Mouse (Mus musculus) frontal cortex, postnatal 36 days (tissue): ENCODE data around the gene Smyd2.

Source experiments
- DNase-seq, 2 experiments: peaks; one replicate each; pipeline ENCODE4 v3.0.0; 2022; ENCODE audit warnings: low spot score in 2 of 2

The Smyd2 gene

DNA sequence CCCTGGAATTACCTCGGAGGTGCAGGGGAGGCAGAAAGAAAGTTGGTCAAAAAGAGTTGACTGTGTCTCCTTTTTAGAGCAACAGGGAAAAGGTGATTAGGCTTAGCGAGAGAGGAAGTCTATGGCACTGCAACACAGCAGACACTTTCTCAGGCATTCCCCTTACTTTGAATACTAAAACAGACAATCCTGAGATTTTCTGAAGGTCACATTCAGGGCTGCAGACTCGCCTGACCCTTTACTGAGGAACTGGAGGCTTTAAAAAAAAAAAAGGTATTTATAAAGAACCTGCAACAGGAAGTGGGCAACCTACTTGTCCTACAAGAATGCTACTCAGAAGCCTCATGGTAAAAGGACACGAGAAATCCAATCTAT, 5.0 kb downstream of the Smyd2 start:
- DNase-seq: no peak

DNA sequence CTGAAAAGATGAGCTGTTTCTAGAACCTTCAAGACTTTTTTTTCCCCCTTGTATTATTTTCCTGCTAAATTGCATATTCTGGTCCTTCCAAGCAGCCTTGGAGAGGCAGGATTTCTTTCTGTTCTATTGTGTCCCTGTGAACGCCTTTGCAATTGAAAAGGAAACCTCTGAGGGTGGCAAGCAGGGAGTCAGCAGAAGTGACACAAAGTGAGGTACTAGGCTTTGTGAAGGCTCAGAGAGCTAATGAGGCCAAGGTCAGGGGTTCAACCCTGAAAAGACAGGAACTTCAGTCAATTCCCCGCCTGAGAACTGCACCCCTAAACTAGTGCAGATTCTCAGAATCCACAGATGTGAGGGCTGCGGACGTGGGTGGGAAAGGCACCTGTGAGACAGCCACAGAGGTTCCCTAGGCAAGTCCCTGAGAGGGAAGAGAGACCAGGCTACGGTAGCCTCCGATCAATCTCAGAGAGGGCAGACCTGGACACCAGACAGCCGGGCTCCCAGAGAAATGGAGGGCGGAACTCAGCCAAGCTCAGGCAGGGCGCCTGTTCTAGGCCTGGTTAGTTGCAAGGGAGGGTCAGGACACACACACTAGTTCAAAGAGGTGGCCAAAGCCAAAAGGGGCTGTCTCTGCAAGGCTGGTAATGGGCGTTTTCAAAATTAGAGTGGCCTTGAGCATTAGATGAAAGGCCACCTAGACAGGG, 5.6 kb downstream of the Smyd2 start:
- no peak for DNase-seq

DNA sequence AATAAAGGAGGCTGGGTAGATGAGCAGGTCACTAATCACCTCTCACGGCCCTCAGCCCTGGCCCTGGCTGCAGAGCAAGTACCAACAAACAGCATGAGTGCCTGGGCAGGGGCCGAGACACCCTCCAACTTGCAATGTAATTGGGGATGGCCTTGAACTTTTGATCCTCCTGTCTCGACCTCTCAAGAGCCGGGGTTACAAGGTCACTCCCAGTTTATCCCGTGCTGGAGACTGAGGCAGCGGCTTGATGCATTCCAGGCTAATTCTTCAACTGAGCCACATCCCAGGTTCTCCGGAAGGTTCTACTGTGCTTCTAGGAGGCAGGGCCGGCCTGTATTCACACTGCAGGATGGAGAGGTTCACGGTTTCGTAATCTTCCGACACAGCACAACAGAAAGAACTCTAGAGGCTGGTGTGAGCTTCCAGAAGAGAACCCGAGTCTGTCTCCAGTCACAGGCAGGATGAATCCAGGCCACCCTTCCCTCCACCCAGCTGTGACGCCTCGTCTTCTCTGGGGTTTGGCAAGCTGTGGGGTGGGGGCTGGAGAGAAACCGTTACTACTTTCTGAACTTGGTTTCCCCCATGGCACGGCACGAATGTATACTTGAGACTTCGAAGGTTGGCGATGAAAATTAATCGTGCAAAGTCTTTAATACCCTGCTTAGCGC, 8.9 kb downstream of the Smyd2 start:
- DNase-seq: no peak

DNA sequence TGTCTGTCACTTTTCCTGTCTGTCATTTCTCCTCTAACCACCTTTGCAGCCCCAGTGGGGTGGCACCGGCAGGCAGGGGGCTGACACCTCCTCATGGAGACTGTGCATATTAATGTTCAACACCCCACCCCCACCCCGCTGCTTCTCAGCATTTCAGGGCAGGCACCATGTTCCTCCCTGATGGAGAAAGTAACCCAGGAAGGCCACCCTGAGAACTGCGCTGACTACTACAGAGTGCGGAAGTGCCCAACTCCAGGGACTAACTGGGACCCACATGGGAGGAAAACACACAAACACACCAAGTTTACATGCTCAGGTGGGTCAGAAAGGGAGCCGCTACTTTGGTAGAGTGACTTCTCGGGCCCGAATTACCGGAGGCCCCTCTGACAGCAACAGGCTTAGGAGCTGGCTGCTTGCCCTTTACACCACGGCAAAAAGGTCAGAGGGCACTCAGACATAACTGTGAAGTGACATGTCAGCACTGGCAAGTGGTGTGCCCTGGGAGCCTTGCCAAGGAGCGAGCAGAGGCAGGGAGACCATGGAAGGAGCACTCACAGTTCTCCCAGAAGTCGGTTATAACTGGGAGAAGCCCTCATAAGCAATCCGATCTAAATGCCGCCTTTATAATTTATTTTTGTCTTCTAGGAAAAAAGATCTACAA, 11.3 kb downstream of the Smyd2 start:
- no peak for DNase-seq

DNA sequence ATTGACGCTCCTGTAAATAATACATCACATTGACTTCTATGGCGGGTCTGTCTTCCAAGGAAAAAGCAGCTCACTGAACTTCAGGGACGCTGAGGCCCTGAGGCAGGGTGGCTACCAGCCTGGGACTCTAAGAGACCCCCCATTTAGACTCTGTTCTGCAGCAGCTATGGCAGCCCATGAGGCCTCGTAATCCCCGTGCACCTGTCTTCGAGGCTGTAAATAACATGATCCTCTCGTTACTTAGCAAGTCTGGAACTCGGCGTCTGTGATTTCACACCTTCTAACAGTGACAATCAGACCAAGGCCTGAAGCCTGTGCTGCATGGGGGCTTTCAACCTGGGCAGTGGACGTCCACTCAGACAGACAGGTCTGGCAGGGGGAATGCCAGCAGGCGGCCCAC, 19.0 kb downstream of the Smyd2 start:
- DNase-seq: no peak

DNA sequence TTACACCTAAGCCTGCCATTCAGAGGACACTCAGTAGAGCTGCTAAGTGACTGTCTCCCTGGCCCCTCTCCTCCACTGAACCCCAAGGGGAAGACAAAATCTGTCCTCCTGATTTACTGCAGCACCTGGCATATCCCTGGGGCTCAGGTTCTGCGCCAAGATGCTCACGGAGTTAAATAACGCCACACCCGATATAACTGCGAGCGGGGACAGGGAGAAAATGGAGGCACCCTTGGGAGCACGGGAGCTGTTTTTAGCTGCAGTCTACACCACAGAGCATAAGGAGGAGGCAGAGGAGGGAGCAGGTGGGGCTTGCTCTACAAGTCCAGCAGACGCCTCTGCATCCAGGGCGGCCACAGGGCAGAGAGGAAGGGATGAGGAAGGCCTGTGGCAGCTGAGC, 19.8 kb downstream of the Smyd2 start:
- DNase-seq: no peak

DNA sequence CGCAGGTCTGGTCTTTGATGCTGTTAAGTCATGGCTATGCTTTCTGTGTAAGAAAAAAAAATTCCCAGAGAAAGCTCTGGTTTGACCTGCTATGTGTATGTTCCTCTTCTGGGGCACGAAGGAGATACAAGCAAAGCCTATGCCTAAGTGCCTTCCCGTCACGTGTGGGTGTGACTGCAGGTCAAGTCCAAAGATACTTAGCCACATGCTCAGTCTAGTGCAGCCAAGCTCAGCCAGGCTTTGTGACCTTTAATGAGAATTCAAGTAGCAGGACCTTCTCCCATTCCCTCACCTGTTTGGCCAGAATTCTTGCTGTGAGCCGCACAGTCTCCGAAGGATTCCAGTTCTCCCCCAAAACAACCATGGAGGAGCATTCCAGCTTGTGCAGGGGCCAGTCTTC, 22.6 kb downstream of the Smyd2 start:
- no peak for DNase-seq

DNA sequence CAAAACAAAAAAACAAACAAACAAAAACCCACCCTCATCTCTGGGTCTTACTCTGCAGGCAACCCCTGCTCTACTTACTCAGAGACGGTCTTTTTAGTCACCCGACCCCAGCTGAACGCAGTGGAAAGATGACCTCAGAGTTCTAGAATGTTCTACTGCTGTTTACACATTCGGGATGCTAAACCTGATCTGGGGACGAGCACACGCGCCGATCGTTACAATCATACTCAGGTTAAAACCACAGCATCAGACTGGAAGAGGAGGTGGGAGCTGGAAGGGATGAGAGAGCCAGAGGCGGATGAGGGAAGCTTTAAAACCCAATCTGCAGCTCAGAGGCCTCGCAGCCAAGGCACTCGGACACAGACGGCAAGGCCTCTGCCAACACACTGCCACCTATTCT, 23.5 kb downstream of the Smyd2 start:
- no peak for DNase-seq

DNA sequence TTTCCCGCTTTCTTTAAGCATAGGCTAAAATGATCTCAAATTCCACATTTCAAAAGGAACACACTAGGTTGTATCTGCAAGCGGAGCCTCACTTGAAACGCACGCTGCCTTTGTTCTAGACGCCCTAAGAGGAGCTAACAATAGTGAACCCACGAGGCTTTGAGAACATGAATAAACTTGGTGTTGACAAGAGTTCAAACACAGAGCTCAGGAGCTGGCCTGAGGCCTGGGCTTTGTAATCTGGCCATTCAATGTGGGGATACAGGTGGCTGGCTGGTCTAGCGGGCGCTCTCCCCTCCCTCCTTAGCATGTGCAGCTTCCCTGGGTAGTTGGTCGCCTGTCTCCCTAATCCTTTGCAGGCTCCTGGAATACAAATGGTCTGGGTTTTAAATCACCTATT, 24.3 kb downstream of the Smyd2 start:
- DNase-seq: no peak

DNA sequence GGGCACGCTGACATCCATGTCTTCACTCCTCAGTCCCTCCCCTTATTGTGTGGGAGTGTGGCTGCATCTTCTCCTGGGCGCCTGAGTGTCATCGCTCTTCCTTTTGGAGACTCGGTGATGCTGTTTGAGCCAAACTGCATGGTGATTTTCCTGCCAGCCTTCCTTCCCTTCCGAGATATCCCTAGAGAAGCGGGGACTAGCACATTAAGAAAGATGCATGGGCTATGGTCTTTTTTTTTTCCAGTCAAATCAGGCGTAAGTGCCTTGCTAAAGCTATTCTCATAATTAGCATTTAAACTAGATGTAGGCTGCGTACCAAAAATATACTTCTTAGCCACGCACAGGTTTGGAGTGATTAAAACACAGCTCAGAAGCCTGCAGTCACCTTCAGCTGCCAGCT, 28.0 kb downstream of the Smyd2 start:
- DNase-seq: peak in 1 of 2 experiments; percentile 39

DNA sequence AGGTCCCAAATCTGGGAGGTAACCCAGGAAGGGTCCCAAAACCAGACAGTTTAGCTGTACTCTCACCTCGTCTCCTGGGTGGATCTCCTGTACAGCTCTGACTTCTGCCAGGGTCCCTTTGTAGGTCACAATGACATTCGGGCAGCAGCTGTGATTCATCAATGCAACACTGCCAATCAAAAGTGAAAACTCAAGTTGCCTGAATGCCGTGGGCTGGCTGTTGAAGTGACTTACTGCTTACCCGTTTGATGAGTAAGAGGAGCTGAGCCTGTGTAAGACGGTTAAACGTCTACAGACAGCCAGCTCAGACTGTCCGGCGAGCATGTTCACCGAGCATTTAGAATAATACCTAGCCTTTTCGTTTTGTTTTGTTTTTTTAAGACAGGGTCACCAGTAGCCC, 33.4 kb downstream of the Smyd2 start:
- no peak for DNase-seq

DNA sequence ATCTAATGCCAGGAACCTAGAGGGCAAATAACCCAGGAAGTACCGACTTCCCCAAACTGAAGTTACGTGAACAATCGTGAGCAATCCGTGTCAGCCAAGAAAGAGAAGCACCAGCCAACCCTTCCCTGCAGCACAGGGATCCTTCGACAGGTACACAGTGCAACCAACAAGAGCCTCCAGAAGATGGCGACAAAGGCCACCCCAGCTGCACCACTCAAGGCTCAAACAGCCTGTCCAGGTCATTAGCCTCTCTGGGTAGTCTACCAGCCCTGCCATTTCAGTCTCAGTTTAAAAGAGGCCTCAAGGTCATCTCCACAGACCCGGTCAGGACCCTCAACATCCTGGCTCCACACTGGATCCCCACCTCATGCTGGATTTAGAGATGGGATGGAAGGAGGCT, 34.6 kb downstream of the Smyd2 start:
- peak in 1 of 2 experiments; percentile 63 for DNase-seq

DNA sequence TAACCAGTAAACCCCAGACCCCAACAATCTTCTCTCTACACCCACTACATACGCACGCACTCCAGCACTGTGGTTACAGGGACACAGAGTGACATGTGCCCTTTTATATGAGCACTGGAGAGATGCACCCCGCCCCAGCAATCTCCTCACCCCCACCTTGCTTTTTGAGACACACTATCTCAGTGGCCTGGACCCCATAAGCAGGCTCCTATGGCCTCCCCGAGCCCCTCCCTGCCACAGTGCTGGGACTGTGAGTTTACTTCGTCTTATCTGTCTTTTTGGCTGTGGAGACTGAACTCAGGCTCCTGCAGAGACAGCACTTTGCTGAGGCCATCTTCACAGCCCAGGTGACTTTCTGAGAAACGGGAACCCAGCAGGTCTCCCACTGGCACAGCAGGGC, 36.2 kb downstream of the Smyd2 start:
- no peak for DNase-seq

DNA sequence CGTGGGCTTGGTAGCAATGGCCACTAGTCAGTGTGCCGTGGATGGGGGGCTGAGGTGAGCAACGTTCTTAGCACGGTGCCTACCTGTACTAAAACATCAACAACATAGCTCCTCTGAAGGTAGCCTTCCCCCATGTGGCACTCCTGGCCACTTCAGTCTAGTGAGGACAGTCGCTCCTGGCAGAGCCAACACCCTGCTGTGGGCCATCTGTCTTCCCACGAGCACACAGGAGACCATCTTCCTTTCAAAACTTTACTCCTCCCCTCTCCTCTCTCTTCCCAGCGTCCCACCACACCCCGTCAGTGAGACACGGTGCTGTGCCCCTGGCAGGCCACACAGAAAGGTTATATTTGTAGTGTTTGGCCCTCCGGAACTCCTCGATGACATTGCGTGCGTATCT, 37.2 kb downstream of the Smyd2 start:
- DNase-seq: no peak

DNA sequence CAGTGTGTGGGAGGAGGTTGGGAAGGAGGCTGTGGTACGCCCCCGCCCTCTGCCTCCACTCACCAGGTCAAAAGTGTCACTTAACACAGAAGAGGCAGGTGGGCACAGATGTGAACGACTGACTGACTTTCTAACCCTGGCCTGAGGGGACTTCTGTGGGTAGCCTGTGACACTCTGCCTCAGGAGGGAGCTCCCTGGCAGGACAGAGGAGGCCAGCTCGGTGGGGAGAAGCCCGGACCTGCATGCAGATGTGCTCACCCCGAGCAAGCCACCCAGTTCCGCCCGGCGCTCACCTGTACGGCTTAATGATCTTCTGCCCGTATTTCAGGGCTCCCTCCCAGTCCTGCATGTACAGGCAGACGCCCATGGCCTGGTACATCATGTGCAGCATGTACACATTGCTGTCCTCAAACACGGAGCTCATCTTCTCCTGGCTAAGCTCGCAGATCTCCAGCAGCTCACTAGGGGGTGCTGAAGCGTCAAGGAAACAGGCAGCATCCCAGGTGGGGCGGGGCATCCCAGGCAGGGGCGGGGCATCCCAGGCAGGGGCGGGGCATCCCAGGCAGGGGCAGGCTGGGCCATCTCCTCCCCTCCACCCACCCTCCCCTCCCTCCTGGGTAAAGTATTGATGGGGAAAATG, 38.5 kb downstream of the Smyd2 start:
- peak in 1 of 2 experiments; percentile 42 for DNase-seq

DNA sequence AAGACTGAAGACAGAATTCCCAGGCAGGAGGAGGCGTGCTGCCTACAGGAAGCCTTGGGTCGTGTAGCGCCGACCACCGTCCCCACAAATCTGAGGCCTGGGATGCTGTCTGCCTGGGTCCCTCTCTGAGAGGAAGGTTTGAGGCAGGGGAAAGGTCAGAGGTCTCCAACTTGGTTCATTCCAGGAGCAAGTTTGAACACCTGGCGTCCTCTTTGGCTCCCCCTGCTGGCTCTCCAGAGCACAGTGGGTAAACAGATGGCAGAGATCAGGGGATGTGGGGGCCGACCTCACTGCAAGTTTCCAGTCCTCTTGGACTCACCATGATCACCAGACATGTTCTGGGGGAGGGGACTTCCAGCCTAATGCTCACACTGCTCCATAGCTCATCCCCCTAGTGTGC, 39.3 kb downstream of the Smyd2 start:
- no peak for DNase-seq

DNA sequence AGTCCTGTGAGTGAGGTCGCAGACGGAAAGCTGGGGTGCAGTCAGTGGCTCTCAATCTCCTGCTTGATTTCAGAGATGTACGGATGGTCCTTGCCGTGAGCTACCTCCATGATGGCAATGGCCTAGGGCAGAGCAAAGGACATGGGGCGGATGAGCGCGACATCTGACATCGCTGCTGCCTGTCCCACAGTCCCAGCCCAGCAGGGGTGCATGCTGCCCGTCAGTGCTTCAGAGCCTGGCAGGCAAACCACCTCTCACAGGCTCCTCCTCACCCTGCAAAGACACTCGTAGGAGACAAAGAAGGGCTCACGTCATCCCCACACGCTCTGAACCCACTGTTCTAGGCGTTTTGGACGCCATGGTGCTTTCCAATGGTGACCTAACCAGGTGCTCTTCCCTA, 41.4 kb downstream of the Smyd2 start:
- no peak for DNase-seq

DNA sequence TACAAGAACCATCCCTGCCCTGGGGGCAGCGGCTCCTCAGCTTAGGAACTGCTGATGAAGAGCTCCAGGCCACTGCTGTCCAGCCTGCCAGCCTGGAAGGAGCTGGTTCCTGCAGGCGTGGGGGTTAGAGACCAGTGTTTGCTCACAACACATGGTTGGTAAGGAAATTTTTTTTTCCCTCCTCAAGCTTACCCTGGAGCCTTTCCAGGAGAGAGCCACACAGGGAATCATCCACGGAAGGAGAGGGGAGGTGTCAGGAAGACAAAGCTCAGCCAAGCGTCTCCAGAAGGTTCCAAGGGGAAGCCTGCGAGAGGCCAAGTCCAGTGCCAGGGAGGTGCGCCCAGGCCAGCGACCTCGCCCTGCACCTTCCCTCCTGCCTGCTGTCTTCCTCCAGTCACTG, 42.2 kb downstream of the Smyd2 start:
- DNase-seq: no peak

DNA sequence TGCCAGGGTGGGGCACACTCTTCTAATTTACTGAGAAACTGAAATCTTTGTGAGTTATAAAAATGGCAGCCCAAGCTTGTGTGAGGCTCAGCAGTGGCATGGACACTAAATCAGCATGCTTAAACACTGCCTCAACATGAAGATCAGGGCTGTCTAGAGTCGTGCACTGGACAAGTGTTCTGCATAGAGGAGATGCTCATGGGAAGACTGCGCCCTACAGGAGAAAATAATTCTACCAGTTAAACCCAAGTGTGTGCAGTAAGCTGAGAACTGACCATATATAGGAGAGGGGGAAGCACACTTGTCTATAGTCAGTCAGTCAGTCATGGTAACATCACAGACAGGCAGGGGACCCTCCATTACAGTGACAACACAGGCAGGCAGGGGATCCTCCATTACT, 43.0 kb downstream of the Smyd2 start:
- DNase-seq: no peak

DNA sequence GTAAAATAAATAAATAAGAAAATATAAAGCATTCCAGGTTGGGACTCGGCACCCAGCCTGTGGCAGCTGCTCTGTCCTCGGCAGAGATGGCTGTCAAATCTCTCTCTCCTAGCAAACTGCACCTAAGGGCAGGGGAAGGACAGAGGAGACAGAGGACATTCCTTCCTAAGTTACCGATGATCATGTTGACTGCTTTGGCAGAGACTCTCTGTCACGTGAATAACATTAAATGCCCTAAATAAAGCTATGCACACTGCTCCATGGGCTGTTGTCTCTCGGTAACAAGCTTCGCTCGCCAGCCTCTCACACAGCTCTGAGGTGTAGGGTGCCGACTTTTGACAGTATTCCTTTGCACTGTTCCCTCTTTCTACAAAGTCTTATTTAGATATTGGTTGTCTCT, 46.0 kb downstream of the Smyd2 start:
- DNase-seq: no peak

DNA sequence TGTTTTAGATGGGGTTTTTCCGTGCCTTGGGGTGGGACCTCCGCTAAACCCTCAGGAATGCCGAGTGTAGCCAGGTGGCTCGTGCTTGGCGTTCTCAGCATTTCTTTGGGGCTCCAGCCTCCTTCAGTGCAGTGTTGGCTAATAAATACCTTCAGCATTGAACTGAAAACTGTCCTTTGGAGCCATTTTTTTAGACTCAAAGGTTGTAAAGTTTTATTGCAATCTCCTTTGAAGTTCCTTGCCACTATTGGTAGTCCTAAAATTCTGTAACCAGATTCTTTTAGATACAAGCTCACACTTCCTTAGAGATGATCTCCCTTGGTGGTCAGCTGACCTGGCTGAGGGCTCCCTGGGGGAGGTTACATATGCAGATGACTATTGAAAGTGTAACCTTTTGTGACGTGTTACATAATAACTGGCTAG, 46.7 kb downstream of the Smyd2 start:
- no peak for DNase-seq

DNA sequence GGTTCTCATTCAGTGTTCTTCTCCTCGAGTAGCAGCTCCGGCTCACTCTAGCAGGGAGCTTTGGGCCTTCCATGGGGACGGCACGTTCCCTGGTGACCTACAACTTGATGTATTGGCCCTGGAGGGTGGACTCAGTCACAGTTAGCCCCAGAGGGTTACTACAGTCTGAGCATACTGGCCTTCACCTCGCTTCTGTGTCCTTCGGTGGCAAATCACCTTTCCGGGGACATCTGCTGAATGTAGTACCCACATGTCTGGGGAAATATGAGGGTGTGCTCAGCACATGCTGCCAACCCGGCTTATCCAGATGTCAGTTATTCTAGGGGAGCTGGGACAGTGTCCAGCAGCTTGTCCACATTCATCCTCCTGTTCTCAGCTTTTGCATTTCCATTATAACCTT, 48.6 kb downstream of the Smyd2 start:
- no peak for DNase-seq

DNA sequence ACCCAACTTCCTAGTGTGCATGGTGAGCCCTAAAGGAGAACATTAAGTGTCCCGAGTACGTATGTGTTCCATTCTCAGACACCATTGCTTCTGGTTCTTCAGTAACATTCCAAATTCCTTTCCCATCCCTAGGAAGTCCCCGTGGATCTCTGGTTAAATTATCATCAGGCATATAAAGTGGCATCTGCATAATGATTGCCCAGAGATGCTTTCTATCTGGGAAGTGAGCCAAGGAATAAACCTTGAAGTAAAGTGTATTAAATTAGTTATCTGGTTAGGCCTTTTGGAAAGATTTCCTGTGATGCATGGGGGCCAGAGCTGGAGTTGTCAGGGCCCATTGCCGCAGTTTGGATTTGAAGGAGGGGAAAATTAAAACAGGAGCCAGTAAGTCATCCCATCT, 50.1 kb downstream of the Smyd2 start:
- DNase-seq: no peak
